Mouse (Mus musculus): ENCODE results near the gene Prrg4. TPM values are rescaled to one million over a fixed set of nuclear protein-coding genes. Genes with fewer than 3 reads are reported as not detected.

The Prrg4 gene
- polyA plus RNA-seq (2012; rRNA removed): 0.53 and 0.57 TPM in 2 replicates

GRCm38 (mm10) chr2:104849276-104849990 is at the start of gene Prrg4:
Gene Prrg4 (minus strand): TSS chr2:104849876.

GRCm38 (mm10) chr2:104867282-104867855 is 17.7 kb upstream of the Prrg4 start, which contains the start of gene Ccdc73:
Gene Ccdc73 (plus strand): TSS chr2:104867805.

DNA sequence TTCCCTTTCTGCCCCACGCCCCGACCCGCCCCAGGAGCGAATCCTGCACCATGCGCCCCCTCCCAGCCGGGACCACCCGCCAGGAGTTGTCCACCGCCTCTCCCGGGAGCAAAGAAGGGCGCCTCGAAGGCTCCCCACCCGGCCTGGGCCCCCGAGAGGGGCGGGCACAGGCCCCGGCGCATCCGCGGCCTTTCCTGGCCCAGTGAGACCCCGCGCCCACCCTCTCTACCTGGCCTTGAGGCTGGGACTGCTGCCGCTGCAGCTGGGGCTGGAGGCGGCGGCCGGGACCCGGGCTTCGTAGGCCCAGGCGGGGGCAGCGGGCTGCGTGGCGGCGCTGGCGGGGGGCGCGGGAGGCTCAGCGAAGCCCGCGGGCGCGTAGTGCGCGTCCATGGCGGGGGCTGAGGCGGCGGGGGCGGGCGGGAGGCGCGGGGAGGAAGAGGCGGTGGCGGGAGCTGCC is 33.3 kb downstream of the Prrg4 start, which contains the start of gene Qser1:
Gene Qser1, minus strand, starts transcription at position 390 of the 457 bp plus-strand sequence.

Other genes with a start within 250 kb of the Prrg4 start
- gene Tcp11l1, start 137.7 kb downstream of the Prrg4 start, polyA plus RNA-seq (2012; rRNA removed): 2.6 and 3.7 TPM in 2 replicates
- not detected in 2 replicates for gene Pin1rt1, start 133.5 kb downstream of the Prrg4 start, polyA plus RNA-seq (2012; rRNA removed)
- 9.2 and 10.8 TPM in 2 replicates for gene Depdc7, start 107.0 kb downstream of the Prrg4 start, polyA plus RNA-seq (2012; rRNA removed)
- 2.2 and 2.4 TPM in 2 replicates for gene Qser1, start 33.1 kb downstream of the Prrg4 start, polyA plus RNA-seq (2012; rRNA removed)
- 2.0 and 2.2 TPM in 2 replicates for gene Ccdc73, start 17.9 kb upstream of the Prrg4 start, polyA plus RNA-seq (2012; rRNA removed)
- gene Eif3m, start 167.2 kb upstream of the Prrg4 start, polyA plus RNA-seq (2012; rRNA removed): 62.9 and 63.9 TPM in 2 replicates
- not detected in 2 replicates for gene Gm11060, start 242.1 kb upstream of the Prrg4 start, polyA plus RNA-seq (2012; rRNA removed)